Mouse (Mus musculus): ENCODE data around the gene Klrb1a.

DNA sequence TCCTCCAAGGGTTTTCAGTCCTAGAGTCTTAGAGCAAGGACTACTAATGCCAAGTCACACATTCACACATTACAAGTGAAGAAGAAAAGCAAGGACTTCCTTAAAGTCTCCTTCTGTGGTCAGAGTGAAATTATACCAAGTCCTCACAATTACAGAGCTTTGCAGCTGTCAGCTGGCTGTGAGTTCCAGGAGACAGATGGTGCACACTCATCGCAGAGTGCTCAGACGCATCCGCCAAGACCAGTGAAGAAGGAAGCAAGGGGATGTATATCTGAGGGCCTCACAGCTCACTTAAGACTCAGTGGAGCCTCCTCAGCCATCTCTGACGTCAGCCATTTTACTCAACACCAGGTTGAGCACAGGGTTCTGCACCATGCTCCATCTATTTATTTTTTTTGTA, 1.1 kb upstream of the Klrb1a start:
- TF ChIP-seq CTCF (IDR thresholded peaks at IDR 0.05; ENCODE audit: borderline replicate concordance, control insufficient read depth, extremely low read depth, insufficient read depth, low read length, poor library complexity) (no peak), POLR2A (IDR thresholded peaks at IDR 0.05; ENCODE audit: control insufficient read depth, extremely low read depth, insufficient read depth, low read length, poor library complexity) (no peak)

All from thymus, adult 2 months (tissue).